12 mouse cellular contexts compared by ENCODE assay signal in the genomic region with DNA sequence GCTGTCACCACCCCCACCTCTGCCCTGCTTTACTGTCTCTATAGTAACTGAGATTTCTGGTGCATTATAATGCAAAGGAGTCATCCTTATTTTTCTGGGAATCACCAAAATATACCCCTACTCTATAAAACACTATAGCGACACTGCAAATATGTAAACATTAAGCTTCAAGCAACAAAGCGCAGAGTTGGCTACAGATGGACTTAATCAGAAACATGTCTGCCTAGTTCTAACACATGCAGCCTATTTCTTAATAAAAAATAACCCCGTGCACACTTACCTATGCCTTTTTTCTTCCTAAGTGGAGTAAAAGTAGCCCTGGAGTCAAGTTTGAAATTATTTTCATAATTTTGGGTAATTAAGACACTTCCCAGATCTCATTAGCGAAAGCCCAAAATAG.
"Had no signal": no experiment of that assay in that cellular context is flagged by ENCODE, and none has a peak within 500 bp of the region (broad histone marks: within the 10 kb centered on the region; RNA-seq: fewer than 3 reads in every experiment).

No protein-coding gene starts in this region.

- H3K9ac ChIP-seq: liver, embryonic 14.5 days; midbrain, embryonic 15.5 days; neural tube, embryonic 12.5 days had no signal

- H3K4me3 ChIP-seq: midbrain, embryonic 15.5 days; neural tube, embryonic 12.5 days had no signal

- DNase-seq: kidney, adult 8-10 months; kidney, postnatal 36 days; layer of hippocampus, adult 9-11 months; lung, adult 18-20 months; lung, postnatal 10 days; lung, postnatal 4 days; thymus, postnatal 36 days had no signal

- H3K27me3 ChIP-seq: midbrain, embryonic 15.5 days; neural tube, embryonic 12.5 days had no signal

- H3K4me2 ChIP-seq: midbrain, embryonic 11.5 days; midbrain, embryonic 15.5 days; neural tube, embryonic 12.5 days had no signal

- H3K36me3 ChIP-seq: midbrain, embryonic 15.5 days; neural tube, embryonic 12.5 days had no signal

- H3K9me3 ChIP-seq: midbrain, embryonic 15.5 days; neural tube, embryonic 12.5 days had no signal

- ATAC-seq: midbrain, embryonic 15.5 days had no signal

- H3K27ac ChIP-seq: kidney, postnatal 0 days; liver, embryonic 14.5 days; midbrain, embryonic 15.5 days; neural tube, embryonic 12.5 days had no signal
